Mouse (Mus musculus) erythroblast, embryonic 14.5 days (primary cell): ENCODE measurements around the gene Nrxn2.

Experiments used
- GATA1 ChIP-seq: IDR thresholded peaks from 2 replicates; pipeline ENCODE4 v1.6.1; 2012; ENCODE audit warnings: low read length, inconsistent platforms, mixed read lengths
- TAL1 ChIP-seq: IDR thresholded peaks from 3 replicates; pipeline ENCODE4 v1.6.1; 2012; ENCODE audit warnings: low read length, inconsistent platforms, mixed read lengths

GRCm38 (mm10) chr19:6527439-6527838 lies 108.9 kb downstream of the Nrxn2 start:
- TF ChIP-seq GATA1 (no peak), TAL1 (no peak)
